Mouse (Mus musculus) neural tube, embryonic 15.5 days (tissue): ENCODE measurements around the gene Rnf181. TPM values are rescaled to one million over a fixed set of nuclear protein-coding genes. Genes with fewer than 3 reads are reported as not detected.
A peak's percentile ranks its signal among the peaks of the same experiment; 100 is the strongest.

Source experiments
- ATAC-seq: fragments of 200-750 bp; cut with Nextera tagmentation; 2 replicates; pipeline ENCODE4 v1.8.0; 2017; ENCODE audit warnings: mild to moderate bottlenecking, moderate TSS enrichment, moderate library complexity; ENCODE audit not compliant: low FRiP score
- H3K27ac ChIP-seq: fragments of 300-500 bp; sonication (generic); replicated peaks from 2 replicates; pipeline ENCODE4 v1.5.1; 2015; ENCODE audit warnings: mild to moderate bottlenecking, inconsistent platforms
- H3K27me3 ChIP-seq: fragments of 300-500 bp; sonication (generic); replicated peaks from 2 replicates; pipeline ENCODE4 v1.6.1; 2015; ENCODE audit warnings: inconsistent platforms
- H3K36me3 ChIP-seq: fragments of 300-500 bp; sonication (generic); 2 replicates; pipeline ENCODE4 v1.6.1; 2015; ENCODE audit warnings: inconsistent platforms
- H3K4me1 ChIP-seq: fragments of 300-500 bp; sonication (generic); 2 replicates; pipeline ENCODE4 v1.6.1; 2015; ENCODE audit warnings: inconsistent platforms
- H3K4me2 ChIP-seq: fragments of 300-500 bp; sonication (generic); 2 replicates; pipeline ENCODE4 v1.6.1; 2015; ENCODE audit warnings: inconsistent platforms, mild to moderate bottlenecking, moderate library complexity
- H3K4me3 ChIP-seq: fragments of 300-500 bp; sonication (generic); replicated peaks from 2 replicates; pipeline ENCODE4 v1.5.1; 2015; ENCODE audit warnings: mild to moderate bottlenecking, inconsistent platforms
- H3K9ac ChIP-seq: fragments of 300-500 bp; sonication (generic); replicated peaks from 2 replicates; pipeline ENCODE4 v1.6.1; 2015; ENCODE audit warnings: mild to moderate bottlenecking, inconsistent platforms
- H3K9me3 ChIP-seq: fragments of 300-500 bp; sonication (generic); replicated peaks from 2 replicates; pipeline ENCODE4 v1.6.1; 2016; ENCODE audit warnings: inconsistent platforms
- WGBS: fragments of 180-500 bp; shearing (Covaris S2); methylation state at CpG from one replicate; pipeline ENCODE4 v1.1.7; 2015; ENCODE audit warnings: mixed read lengths; 5-methylcytosine and 5-hydroxymethylcytosine counted together
- polyA plus RNA-seq: library from polyadenylated mRNA; unstranded; fragments of >200 nt; fragmentation: Nextera tagmentation; extraction: Ambion mirVana; gene quantifications from 2 replicates; pipeline ENCODE4 v1.2.1, GENCODE M21; 2015

Gene Rnf181
- polyA plus RNA-seq = 145 and 147 TPM in 2 replicates

DNA sequence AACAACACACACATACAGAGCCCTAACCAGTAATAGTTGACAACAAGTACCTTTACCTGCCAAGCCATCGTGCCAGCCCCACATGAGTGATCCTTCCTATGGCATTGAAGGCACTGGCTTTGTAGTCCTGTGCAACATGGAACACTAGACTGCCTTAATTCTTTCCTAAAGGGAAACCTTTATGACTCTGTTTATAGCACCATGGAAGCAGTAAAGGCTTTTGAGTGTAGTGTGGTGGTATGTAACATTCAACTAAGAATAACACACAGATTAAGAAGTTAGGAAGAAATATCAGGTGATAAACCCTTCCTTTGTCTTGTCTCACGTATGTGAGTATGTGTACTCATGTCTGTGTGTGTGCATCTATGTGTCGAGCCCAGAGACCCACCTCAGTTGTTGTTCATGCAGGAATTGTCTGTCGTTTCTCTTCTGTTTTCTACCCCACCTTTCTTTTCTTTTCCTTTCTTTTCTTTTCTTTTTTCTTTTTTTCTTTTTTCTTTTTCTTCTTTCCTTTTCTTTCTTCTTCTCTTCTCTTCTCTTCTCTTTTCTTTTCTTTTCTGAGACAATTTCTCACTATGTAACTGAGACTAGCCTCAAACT lies at the start of gene Rnf181:
Rnf181 (minus strand) TSS at position 113 of the 600 bp plus-strand sequence.
- Histone ChIP-seq H3K4me2 (no peak within 1 kb of the TSS), H3K4me1 (0 out of 2 replicates have a peak, but pooled peaks cover 2% of the 10 kb centered on the region), H3K27me3 (no peaks in the 10 kb centered on the region), H3K27ac (no peak within 1 kb of the TSS), H3K36me3 (no peaks in the 10 kb centered on the region), H3K9me3 (no peaks in the 10 kb centered on the region), H3K9ac (no peak within 1 kb of the TSS), H3K4me3 (no peak within 1 kb of the TSS)
- ATAC-seq = no peak
- 77% methylated on average over 4 of the region's 4 CpGs for WGBS

DNA sequence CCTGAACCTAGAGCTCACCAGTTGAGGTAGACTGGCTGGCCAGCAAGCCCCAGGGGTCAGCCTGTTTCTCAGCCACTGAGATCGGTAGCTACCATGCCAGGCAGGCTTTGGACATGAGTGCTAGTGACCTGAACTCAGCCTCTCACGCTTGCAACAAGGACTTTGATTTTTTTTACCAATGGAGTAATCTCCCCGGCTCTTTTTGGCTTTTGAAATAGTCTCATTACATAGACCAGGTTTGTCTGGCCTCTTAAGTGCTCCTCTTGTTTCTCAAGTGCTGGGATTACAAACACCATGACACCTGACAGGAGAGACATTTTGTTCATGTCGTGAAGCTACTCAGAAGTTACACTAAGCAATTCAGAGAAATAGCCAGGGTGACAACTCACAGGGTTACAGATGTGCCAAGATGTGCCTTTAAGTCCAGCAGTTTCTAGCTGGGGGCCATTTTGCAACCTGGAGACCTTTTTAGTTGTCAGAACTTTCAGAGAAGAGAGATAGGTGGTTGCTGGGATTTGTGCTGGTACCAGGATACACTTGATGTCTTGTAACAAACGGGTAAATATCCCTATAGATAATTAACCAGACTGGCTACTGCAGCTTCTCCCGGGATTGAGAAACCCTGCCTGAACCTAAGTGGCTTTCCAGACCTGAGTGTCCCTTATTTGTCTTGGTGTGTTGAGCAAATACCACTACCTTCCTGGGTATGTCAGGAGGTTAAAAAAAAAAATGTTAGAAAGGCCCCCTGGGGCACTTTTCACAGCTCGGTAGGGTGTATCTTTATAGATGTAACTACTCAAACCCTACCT lies 49.4 kb upstream of the Rnf181 start:
- H3K4me1 ChIP-seq = peaks cover 25% of the 10 kb centered on the region
- no peak for ATAC-seq
- no peak overlapping the region for H3K4me3 ChIP-seq
- no peaks in the 10 kb centered on the region for H3K27me3 ChIP-seq
- H3K36me3 ChIP-seq = peaks cover 31% of the 10 kb centered on the region
- no peaks in the 10 kb centered on the region for H3K9me3 ChIP-seq
- 85% methylated on average over 7 of the region's 7 CpGs for WGBS
- H3K4me2 ChIP-seq = no peak overlapping the region
- no peak overlapping the region for H3K9ac ChIP-seq
- H3K27ac ChIP-seq = no peak overlapping the region

DNA sequence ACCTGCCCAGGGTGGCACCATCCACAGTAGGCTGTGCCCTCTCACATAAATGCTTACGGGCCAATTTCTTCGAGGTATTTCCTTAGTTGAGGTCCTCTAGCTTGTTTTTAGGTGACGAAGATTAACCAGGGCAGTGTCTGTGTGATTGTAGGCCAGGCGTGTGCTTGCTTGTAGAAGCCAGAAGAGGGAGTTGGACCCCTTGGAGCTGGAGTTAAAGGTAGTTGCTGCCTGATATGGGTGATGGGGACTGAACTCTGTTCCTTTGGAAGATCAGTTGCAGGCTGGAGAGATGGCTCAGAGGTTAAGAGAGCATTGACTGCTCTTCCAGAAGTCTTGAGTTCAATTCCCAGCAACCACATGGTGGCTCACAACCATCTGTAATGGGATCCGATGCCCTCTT lies 48.4 kb upstream of the Rnf181 start:
- Histone ChIP-seq H3K27ac (no peak overlapping the region), H3K9ac (no peak overlapping the region), H3K4me1 (peaks cover 25% of the 10 kb centered on the region), H3K27me3 (no peaks in the 10 kb centered on the region), H3K36me3 (peaks cover 25% of the 10 kb centered on the region), H3K4me3 (peak overlapping the region; percentile 81), H3K4me2 (peak overlapping the region; percentile 81), H3K9me3 (no peaks in the 10 kb centered on the region)
- no peak for ATAC-seq
- WGBS = 83% methylated on average over 5 of the region's 5 CpGs

DNA sequence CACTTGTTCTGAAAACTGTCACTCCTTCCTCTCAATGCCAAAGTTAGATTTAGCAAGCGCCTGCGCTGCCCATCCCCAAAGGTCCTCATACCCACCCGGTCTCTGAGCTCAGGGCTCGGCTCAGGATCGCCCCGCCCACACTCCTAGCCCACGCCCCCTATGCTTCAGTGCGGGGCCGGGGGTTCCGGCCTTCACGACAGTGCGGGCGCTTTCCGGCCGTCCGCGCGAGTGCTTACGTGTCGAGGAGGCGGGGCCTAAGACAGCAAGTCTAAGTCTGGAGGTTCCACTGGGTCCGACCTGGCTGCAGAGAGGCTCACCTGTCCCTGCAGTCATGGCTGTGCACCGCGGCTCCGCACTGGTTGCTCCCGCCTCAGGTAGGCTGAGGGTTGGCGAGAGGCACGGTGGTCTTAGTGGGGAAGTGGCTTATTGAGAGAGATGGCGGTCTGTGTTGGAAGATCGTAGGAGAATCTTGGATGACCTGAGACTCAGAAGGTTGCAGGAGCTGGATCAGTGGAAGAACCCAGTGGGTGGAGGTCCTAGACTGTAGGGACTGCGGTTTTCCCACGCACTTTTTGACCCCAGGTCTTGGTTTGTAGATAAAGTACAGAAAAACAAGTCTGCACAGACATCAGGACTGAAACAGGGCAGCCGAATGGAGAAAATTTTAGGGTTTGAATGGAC lies 47.5 kb upstream of the Rnf181 start, which contains the start of gene Ggcx:
Ggcx (plus strand) TSS at position 233 of the 681 bp plus-strand sequence.
- peak; percentile 96 for ATAC-seq
- H3K36me3 ChIP-seq = peaks cover 15% of the 10 kb centered on the region
- no peaks in the 10 kb centered on the region for H3K27me3 ChIP-seq
- peaks cover 25% of the 10 kb centered on the region for H3K4me1 ChIP-seq
- H3K9me3 ChIP-seq = no peaks in the 10 kb centered on the region
- WGBS = 2% methylated on average over 33 of the region's 33 CpGs
- H3K9ac ChIP-seq = peak within 1 kb of the TSS; percentile 95
- peak within 1 kb of the TSS; percentile 76 for H3K27ac ChIP-seq
- H3K4me2 ChIP-seq = peak within 1 kb of the TSS; percentile 81
- peak within 1 kb of the TSS; percentile 81 for H3K4me3 ChIP-seq

DNA sequence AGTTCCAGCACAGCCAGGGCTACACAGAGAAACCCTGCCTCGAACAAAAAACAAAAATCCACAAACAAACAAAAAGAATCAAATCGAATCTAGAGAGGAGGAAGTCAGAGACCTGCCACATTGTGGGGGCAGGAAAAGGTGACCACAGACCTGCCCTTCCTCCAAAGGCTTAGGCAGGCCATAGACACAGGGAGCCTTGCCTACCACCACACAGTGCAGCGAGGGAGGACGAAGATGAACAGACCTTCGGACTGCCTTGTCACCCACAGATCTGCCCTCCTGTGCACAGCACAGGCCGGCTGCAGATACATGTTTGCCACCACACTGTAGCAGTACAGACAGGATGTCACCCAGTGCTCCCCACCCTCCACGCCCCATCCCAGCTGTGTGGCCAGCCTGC lies 43.8 kb upstream of the Rnf181 start:
- Histone ChIP-seq H3K4me1 (peaks cover 17% of the 10 kb centered on the region), H3K4me3 (no peak overlapping the region), H3K27ac (no peak overlapping the region), H3K9me3 (no peaks in the 10 kb centered on the region), H3K27me3 (no peaks in the 10 kb centered on the region), H3K9ac (no peak overlapping the region), H3K4me2 (no peak overlapping the region), H3K36me3 (no peaks in the 10 kb centered on the region)
- ATAC-seq = no peak
- WGBS = 84% methylated on average over 7 of the region's 7 CpGs

DNA sequence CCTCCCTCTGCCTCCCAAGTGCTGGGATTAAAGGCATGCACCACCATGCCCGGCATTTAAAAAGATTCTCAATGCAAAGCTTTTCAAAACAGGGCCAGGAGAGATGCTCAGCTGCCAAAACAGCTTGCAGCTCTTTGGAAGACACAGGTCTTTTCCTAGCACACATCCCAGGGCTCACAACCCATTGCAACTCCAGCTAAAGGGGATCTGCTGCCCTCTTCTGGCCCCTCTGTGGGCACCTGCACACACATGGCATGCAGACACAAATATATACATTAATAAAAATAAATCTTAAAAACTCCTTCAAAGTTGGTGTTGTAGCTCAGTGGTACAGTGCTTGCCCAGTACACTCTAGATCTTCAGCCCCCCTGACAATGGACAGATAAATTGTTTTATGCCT lies 43.2 kb upstream of the Rnf181 start:
- no peak for ATAC-seq
- Histone ChIP-seq H3K4me3 (no peak overlapping the region), H3K9me3 (no peaks in the 10 kb centered on the region), H3K4me2 (no peak overlapping the region), H3K4me1 (peaks cover 11% of the 10 kb centered on the region), H3K27ac (no peak overlapping the region), H3K36me3 (no peaks in the 10 kb centered on the region), H3K9ac (no peak overlapping the region), H3K27me3 (no peaks in the 10 kb centered on the region)
- 38% methylated on average over 1 of the region's 1 CpGs for WGBS

DNA sequence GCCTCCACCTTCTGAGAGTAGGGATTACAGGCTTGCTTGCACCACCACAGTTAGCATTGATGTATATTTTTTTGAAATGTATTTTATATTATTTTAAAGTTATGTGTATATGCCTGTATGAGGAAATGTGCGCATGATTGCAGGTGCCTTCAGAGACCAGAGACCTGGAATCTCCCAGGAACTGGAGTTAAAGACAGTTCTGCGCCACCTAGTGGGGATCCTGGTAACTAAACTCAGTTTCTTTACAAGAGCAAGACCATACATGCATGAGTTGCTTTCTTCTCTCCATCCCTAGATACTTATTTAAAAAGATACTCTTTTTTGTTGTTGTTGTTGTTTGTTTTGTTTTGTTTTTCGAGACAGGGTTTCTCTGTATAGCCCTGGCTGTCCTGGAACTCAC lies 42.8 kb upstream of the Rnf181 start:
- Histone ChIP-seq H3K27ac (no peak overlapping the region), H3K4me1 (peaks cover 7% of the 10 kb centered on the region), H3K9ac (no peak overlapping the region), H3K36me3 (no peaks in the 10 kb centered on the region), H3K9me3 (no peaks in the 10 kb centered on the region), H3K4me2 (no peak overlapping the region), H3K4me3 (no peak overlapping the region), H3K27me3 (no peaks in the 10 kb centered on the region)
- ATAC-seq = no peak
- 17% methylated on average over 3 of the region's 3 CpGs for WGBS

DNA sequence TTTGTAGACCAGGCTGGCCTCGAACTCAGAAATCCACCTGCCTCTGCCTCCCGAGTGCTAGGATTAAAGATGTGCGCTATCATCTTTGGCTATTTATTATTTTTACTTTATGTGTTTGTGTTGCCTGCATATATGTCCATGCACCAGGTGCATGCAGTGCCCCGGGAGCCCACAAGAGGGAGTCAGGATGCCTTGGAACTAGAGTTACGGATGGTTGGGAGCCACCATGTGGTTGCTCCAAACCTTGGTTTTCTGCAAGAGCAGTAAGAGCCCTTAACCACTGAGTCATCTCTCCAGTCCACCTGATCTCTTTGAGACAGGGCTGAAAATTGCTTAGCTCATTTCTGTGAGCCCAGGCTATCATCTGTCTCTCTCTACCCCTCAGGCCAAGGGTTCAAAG lies 40.4 kb upstream of the Rnf181 start:
- Histone ChIP-seq H3K4me2 (no peak overlapping the region), H3K36me3 (no peaks in the 10 kb centered on the region), H3K27ac (no peak overlapping the region), H3K27me3 (no peaks in the 10 kb centered on the region), H3K9ac (no peak overlapping the region), H3K4me1 (no peaks in the 10 kb centered on the region), H3K9me3 (no peaks in the 10 kb centered on the region), H3K4me3 (no peak overlapping the region)
- 3% methylated on average over 5 of the region's 5 CpGs for WGBS
- ATAC-seq = peak; percentile 59; the same call in 1 of the 2 replicates

DNA sequence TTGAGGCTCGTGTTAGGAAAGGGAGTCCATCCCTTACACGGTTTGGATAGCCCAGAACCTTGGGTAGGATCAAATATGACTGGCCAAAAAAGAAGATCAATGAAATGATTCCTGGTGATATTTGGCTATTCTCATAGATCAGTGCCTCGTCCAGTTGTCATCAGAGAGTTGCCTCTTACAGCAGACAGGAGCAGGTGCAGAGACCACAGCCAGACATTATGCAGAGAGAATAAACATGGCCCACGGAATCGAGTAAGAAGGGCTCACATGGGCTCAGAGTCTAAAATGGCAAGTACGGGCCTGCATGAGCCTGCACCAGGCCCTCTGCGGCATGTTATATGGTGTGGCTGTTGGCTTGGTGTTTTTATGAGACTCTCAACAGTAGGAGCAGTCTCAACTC lies 38.6 kb upstream of the Rnf181 start:
- H3K9me3 ChIP-seq = no peaks in the 10 kb centered on the region
- H3K27ac ChIP-seq = no peak overlapping the region
- no peak for ATAC-seq
- no peaks in the 10 kb centered on the region for H3K36me3 ChIP-seq
- WGBS = 84% methylated on average over 7 of the region's 7 CpGs
- no peaks in the 10 kb centered on the region for H3K27me3 ChIP-seq
- no peaks in the 10 kb centered on the region for H3K4me1 ChIP-seq
- H3K4me3 ChIP-seq = no peak overlapping the region
- H3K4me2 ChIP-seq = no peak overlapping the region
- no peak overlapping the region for H3K9ac ChIP-seq

DNA sequence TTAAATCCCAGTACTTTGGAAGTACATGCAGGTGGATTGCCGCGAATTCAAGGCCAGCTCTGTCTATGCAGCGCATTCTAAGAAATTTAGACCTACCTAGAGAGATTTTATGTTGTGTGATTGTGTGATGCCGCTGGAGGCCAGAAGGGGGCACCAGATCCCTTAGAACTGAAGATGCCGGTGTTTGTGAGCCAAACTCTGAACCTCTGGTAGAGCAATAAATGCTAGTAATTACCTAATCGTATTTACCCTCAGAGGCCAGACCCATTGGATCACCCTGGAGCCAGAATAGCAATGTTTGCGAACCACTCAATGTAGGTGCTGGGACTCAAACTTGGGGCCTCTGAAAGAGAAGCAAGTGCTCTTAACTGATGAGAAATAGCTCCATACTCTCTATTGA lies 35.1 kb upstream of the Rnf181 start:
- Histone ChIP-seq H3K27ac (no peak overlapping the region), H3K4me2 (no peak overlapping the region), H3K36me3 (no peaks in the 10 kb centered on the region), H3K9ac (no peak overlapping the region), H3K4me1 (no peaks in the 10 kb centered on the region), H3K9me3 (no peaks in the 10 kb centered on the region), H3K27me3 (no peaks in the 10 kb centered on the region), H3K4me3 (no peak overlapping the region)
- WGBS = 18% methylated on average over 7 of the region's 7 CpGs
- no peak for ATAC-seq

DNA sequence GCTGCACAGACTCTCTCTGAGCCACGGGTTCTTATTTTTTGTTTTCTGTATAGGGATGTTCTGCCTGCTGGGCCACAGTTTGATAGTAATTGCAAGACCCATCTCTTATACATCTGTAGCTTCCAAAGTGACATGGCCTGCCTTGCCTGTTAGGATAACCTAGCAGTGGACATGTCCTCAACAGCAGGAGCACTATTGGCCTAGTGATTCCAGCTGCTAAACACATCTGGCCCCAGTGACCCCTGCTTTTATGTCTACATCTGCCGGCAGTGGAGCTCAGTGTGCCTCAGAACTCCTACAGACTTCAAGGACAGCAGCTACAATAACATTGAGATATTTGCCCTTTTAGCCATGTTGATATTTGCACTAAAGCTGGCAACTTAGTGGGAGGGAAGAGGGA lies 33.2 kb upstream of the Rnf181 start:
- 60% methylated on average over 2 of the region's 2 CpGs for WGBS
- ATAC-seq = no peak
- Histone ChIP-seq H3K27ac (no peak overlapping the region), H3K36me3 (no peaks in the 10 kb centered on the region), H3K9me3 (no peaks in the 10 kb centered on the region), H3K4me3 (no peak overlapping the region), H3K27me3 (no peaks in the 10 kb centered on the region), H3K9ac (no peak overlapping the region), H3K4me2 (no peak overlapping the region), H3K4me1 (no peaks in the 10 kb centered on the region)

DNA sequence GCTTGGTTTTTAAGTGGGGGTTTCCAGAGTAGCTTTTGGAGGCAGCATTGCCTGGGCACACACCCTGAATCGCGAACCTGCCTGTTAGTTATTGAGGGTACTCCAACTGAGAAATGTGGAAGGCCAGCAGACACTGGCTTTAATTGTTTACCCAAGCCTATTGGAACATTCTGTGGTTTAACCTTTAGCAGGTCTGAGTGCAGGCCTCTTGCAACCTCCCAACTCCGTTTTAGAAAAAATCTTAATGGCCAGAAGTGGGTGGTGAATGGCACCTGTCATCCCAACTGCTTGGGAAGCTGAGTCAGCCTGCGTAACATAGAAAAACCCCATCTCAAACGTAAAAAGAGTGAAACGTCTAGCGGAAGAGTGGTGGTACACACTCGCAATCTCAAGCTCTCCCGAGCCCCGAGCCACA lies 30.1 kb upstream of the Rnf181 start:
- no peaks in the 10 kb centered on the region for H3K36me3 ChIP-seq
- no peak overlapping the region for H3K9ac ChIP-seq
- 82% methylated on average over 10 of the region's 10 CpGs for WGBS
- H3K4me3 ChIP-seq = no peak overlapping the region
- ATAC-seq = no peak
- H3K9me3 ChIP-seq = no peaks in the 10 kb centered on the region
- H3K4me2 ChIP-seq = no peak overlapping the region
- H3K27ac ChIP-seq = no peak overlapping the region
- no peaks in the 10 kb centered on the region for H3K27me3 ChIP-seq
- no peaks in the 10 kb centered on the region for H3K4me1 ChIP-seq
